Mouse (Mus musculus): ENCODE data around the gene D630003M21Rik. TPM values are rescaled to one million over a fixed set of nuclear protein-coding genes. Genes with fewer than 3 reads are reported as not detected.
A peak's percentile ranks its signal among the peaks of the same experiment; 100 is the strongest.

The D630003M21Rik gene
- total RNA-seq (2021), result 1.3 and 2.4 TPM in 2 replicates
- long read RNA-seq, partial matches to known transcripts, result 4 of 5 reads
- long read RNA-seq, other reads (novel, unspliced or antisense), result 0 of 5 reads

- peak; percentile 39 for DNase-seq
These were observed at the start of gene D630003M21Rik for GRCm38 (mm10) chr2:158228670-158229502. Gene D630003M21Rik, minus strand, starts transcription at chr2:158229222.

DNA sequence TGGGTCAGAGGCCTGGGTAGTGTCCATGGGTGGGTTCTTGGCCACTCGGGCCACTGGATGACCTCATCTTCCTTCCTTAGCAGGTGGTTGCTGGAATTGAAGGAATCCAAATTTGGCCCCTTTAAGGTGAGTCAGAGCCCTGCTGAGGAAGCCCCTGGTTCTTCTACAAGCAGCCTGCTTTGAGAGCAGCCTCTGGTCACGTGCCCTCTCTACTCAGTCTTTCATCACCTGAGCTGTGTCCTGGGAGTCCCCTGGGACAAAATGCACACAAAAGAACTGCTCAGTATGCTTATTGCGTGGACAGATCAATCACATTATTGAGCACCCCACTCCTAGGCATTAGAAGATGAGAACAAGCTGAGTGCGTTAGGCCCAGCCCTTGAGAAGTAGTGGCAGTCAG lies 47.9 kb upstream of the D630003M21Rik start:
- no peak for DNase-seq

GRCm38 (mm10) chr2:158276451-158276850 lies 47.4 kb upstream of the D630003M21Rik start:
- peak; percentile 48 for DNase-seq

- DNase-seq, result no peak
These were observed 46.8 kb upstream of the D630003M21Rik start for GRCm38 (mm10) chr2:158275811-158276210.

GRCm38 (mm10) chr2:158275349-158275748 lies 46.3 kb upstream of the D630003M21Rik start:
- no peak for DNase-seq

DNA sequence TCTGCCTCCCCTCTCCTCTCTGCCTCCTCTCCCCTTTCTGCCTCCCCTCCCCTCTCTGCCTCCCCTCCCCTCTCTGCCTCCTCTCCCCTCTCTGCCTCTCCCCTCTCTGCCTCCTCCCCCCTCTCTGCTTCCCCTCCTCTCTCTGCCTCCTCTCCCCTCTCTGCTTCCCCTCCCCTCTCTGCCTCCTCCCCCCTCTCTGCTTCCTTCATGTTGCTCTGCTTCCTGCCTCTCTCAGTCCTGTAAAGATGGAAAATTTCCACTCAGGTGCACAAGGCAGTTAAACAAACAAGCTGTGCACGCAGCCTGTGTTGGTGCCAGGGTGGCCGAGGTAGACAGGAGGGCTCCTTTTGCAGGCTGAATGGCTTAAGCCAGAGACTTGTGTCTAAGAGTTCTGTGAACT lies 44.6 kb upstream of the D630003M21Rik start:
- DNase-seq, result no peak

DNA sequence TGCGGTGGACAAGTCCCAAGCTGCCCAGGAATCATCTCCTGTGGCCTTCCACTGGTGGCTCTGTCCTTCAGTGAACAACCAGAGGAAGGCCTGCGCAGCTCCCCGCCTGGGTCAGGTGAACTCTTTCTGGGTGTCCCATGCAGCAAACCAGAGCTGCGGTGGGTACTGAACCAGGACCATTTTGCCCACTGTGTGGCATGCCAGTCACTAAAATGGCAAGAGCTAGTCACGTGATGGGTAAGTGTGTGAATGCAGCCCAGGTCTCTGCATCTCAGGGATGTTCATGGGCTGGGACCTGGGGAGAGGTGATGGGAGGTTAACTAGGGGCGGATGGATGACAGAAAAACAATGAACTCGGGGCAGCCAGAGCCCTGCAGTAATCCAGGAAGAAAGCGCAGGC lies 41.0 kb upstream of the D630003M21Rik start:
- DNase-seq, result no peak

GRCm38 (mm10) chr2:158264877-158265276 lies 35.9 kb upstream of the D630003M21Rik start:
- DNase-seq, result no peak

DNA sequence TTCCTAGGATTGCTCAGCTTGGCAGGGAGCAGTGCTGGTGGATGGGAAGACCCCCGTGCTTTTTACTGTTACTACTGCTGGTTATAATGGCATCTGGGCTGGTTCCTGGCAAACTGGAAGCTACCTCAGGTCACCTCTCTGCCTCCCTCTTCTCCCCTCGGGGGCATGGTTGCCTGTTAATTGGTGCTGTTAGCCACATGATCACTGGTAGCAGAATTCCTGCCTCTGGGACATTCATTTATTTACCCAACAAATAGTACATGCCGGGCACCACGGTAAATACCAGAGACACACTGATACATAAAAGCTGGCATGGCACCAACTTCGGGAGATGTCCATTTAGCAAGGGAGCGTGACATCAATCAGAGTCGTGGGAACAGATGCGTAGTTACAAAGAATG lies 30.5 kb upstream of the D630003M21Rik start:
- DNase-seq, result no peak

DNA sequence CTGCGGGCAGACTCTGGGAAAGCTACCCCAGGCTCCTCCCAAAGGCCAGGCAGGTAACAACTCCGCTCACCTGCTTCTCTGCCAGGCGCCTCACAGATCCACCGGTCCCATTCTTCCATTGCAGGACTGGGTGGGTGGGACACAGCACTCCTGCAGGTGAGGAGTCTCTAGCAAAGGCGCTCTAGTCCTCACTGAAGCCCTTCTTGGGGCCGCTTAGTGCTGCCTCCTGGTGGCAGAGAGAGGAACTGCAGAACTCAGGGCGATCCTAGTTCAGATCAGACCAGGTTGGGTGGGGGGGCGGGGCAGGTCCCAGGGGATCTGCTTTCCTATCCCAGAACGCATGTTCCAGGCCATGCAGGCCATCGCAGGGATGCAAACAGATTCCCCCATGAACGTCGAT lies 29.8 kb upstream of the D630003M21Rik start:
- DNase-seq, result peak; percentile 71

- no peak for DNase-seq
These were observed 29.0 kb upstream of the D630003M21Rik start, which contains the start of gene Bpi for GRCm38 (mm10) chr2:158258005-158258418. Gene Bpi, plus strand, starts transcription at chr2:158258094.

GRCm38 (mm10) chr2:158256894-158257293 lies 27.9 kb upstream of the D630003M21Rik start:
- peak; percentile 41 for DNase-seq

- peak; percentile 27 for DNase-seq
These were observed 24.8 kb upstream of the D630003M21Rik start for GRCm38 (mm10) chr2:158253806-158254205.

DNA sequence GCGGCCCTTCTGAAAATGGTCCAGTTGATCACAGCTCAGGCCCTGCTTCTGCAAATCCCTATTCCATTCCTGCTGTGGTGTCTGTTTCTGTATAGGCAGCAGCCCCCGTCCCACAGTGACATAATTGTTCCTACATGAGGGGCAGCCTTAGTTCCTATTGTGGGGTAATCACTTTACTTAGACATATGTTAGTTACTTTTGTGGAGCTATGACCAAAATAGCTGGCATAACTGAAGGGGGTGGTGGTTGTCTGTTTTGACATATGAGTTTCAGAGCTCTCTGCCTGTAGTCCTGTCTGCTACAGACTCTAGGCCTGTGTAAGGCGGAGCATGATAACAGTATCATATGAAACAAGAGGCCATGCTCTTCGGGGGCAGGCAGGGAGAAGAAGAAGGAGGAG lies 21.5 kb upstream of the D630003M21Rik start:
- DNase-seq, result no peak

GRCm38 (mm10) chr2:158248318-158248717 lies 19.3 kb upstream of the D630003M21Rik start:
- DNase-seq, result peak; percentile 47

GRCm38 (mm10) chr2:158247852-158248251 lies 18.8 kb upstream of the D630003M21Rik start:
- DNase-seq, result no peak

- DNase-seq, result no peak
These were observed 16.2 kb upstream of the D630003M21Rik start for GRCm38 (mm10) chr2:158245072-158245817.

- DNase-seq, result peak; percentile 19
These were observed 14.3 kb upstream of the D630003M21Rik start for GRCm38 (mm10) chr2:158243129-158243870.

DNA sequence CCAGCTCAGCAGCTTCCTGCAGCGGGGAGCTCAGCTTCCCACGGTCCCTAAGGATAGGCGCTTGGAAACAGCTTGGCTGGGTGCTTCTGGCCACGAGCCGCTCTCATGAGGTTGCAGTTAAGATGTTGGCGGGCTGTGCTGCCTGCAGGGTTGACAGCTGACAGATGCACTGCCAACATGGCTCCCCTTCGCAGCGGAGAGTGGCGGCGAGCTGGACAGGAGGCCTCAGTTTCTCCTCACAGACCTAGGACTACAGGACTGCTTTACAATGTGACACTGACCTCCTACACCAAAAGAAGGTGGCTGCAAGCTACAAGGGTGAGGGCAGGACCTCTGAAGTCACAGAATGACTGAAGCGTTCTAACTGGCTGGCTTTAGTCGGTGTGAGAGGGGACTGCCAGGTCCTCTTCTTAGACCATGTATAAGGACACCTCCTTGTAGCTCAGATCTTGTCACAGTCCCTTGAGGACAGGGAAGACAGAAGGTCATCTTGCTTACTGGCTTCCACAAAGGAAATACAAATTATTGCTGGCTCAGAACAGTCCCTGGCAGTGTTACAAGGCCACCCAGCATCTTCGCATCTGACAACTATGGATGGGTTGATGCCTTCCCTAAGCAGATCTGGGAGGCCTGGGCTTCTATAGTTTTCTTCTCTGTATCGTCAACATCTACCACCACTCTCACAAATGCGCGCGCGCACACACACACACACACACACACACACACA lies 13.3 kb upstream of the D630003M21Rik start:
- no peak for DNase-seq

DNA sequence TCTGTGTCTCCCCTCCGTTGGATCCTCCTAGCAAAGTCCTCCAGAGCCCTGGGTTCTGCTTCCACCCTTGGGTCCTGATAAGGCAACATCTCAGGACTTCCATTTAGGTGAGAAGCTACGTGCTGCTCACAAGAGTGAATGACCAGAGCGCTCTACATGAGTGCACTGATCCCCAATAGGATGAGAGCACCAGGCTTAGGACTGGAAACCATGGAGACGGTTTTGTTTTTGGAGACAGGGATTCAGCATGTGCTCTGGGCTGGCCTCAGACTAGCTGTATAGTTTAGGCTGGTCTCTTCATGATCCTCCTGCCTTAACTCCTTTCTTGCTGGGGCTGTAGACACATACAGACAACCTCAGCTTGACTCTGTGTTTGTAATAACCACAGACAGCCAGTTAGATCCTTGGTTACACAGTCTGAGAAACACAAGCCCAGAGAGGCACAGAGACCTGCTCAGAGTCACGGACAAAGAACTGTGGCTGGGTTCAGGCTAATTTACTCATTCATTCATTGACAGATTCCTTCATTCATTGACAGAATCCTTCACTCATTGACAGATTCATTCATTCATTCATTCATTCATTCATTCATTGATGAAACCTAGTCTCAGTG lies 12.2 kb upstream of the D630003M21Rik start:
- no peak for DNase-seq

DNA sequence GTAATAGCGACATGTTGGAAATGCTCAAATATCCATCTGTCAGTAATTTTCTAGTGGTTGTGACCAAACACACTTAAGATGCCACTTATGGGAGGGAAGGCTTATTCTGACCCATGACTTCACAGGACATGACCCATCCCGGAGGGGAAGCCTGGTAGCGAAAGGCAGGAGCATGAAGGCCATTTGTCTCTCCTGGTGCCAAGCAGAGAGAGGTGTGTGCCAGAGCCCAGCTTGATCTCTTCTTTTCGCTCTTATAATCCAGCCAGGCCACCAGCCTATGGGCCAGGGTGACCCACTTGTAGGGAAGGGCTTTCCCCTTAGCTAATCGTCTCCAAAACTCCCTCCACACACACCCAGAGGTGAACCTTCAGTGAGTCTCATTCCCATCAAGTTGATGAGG lies 9.1 kb upstream of the D630003M21Rik start:
- DNase-seq, result no peak

All from adrenal gland, postnatal 25 days (tissue).